Mouse (Mus musculus): Measurements from ENCODE around the gene Ceacam16. TPM values are rescaled to one million over a fixed set of nuclear protein-coding genes. Genes with fewer than 3 reads are reported as not detected.

Gene Ceacam16
- not detected in 2 replicates for polyA plus RNA-seq (2015; fragmentation: Nextera tagmentation; extraction: Ambion mirVana)

DNA sequence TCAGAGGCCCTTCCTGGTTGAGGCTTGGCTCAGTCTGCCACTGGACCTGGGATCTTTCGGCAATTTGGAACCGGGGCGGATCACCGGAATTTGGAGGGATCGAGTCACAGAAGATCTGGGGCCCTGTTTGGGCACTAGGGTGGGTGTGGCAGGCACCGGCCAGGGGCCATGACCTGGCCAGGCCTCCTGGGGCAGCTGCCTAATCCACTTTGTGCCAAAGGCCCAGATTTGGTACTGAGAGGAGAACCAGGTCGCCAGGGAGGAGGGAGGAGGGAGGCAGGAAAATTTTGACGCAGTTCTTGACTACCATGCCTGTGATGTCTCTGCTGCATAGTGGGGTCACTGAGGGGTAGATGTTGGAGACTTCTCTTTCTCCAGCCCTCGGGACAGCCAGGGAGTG lies at the start of gene Ceacam16:
Gene Ceacam16, minus strand, starts transcription at position 101 of the 400 bp plus-strand sequence.
- H3K9ac ChIP-seq (ENCODE audit: low read length): no peak within 1 kb of the TSS
- ATAC-seq (replicated peaks; ENCODE audit: extremely low read depth, insufficient read depth, low FRiP score): no peak
- H3K27me3 ChIP-seq (ENCODE audit: control insufficient read depth, insufficient read depth, low read length): no peaks in the 10 kb centered on the region
- no peaks in the 10 kb centered on the region for H3K9me3 ChIP-seq (replicated peaks; ENCODE audit: control insufficient read depth, low read length)
- H3K4me1 ChIP-seq (ENCODE audit: control insufficient read depth, insufficient read depth, low read length): no peaks in the 10 kb centered on the region
- no peak within 1 kb of the TSS for H3K4me2 ChIP-seq (ENCODE audit: low read depth, low read length)
- no peaks in the 10 kb centered on the region for H3K36me3 ChIP-seq (ENCODE audit: control insufficient read depth, insufficient read depth)
- 84% methylated on average over 9 of the region's 9 CpGs for WGBS
- H3K27ac ChIP-seq (ENCODE audit: low read length): no peak within 1 kb of the TSS
- no peak within 1 kb of the TSS for H3K4me3 ChIP-seq (ENCODE audit: low read length)

DNA sequence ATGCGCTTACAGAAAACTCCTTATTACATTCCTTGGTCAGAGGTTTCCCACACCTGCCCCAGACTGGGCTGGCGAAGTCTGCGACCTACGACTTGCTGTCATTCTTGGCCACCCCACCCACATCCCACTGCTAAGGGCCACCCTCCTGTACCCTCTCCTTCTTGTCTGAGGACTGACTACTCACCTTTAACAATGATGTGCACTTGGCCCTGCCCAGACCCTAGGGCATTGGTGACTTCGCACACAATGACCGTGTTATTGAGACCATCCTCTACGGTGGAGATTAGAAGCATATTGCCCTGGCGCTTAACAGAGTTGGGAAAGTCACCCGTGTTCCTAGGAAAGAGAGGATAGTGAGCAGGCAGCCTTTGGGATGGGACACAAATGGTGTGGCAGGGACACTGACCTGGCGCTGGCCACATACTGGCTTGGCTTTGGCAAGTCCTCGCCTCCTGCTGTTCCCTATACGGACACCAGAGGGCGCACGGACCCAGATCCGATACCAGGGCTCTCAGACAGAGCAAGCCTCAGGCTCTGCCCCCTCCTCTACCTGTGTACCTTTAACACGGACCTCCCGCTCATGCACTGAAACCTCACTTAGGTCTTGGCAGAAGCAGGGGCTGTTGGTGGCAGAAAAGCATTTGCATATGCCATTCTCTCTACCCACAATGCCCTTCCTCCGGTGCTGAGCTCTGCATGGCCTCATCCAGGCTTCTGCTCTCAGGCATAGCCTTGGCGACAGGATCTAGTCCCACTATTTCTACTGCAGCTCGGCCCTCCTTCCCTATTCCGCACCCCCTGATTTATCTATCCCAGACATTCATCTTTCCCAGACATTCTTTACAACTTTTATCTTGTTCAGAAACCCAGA lies 49.6 kb upstream of the Ceacam16 start:
- Histone ChIP-seq H3K4me3 (ENCODE audit: low read length) (no peak overlapping the region), H3K27ac (ENCODE audit: low read length) (no peak overlapping the region), H3K4me2 (ENCODE audit: low read depth, low read length) (no peak overlapping the region), H3K27me3 (ENCODE audit: control insufficient read depth, insufficient read depth, low read length) (no peaks in the 10 kb centered on the region), H3K9me3 (replicated peaks; ENCODE audit: control insufficient read depth, low read length) (no peaks in the 10 kb centered on the region), H3K36me3 (ENCODE audit: control insufficient read depth, insufficient read depth) (peaks cover 47% of the 10 kb centered on the region), H3K9ac (ENCODE audit: low read length) (no peak overlapping the region), H3K4me1 (ENCODE audit: control insufficient read depth, insufficient read depth, low read length) (no peaks in the 10 kb centered on the region)
- WGBS: 50% methylated on average over 21 of the region's 21 CpGs
- ATAC-seq (replicated peaks; ENCODE audit: extremely low read depth, insufficient read depth, low FRiP score): peak; percentile 39; the same call in 1 of the 2 replicates

DNA sequence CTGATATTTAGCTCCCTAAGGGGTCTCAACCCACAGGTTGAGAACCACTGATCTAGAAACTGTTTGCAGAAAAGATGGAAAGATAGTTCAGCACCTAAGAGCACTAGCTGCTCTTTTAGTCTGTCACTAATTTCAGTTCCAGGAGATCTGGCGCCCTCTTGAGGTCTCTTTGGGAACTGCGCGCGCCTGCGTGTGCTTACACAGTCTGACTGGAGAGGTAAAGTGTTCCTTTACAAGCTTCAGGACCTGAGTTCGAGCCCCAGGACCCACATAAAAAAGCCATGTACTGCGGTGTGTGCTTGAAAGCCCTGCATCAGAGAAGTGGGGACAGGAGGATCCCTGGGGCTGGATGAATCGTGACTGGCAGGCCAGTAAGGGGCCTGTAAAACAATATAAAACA lies 28.8 kb upstream of the Ceacam16 start:
- Histone ChIP-seq H3K4me3 (ENCODE audit: low read length) (no peak overlapping the region), H3K9me3 (replicated peaks; ENCODE audit: control insufficient read depth, low read length) (no peaks in the 10 kb centered on the region), H3K27ac (ENCODE audit: low read length) (no peak overlapping the region), H3K4me1 (ENCODE audit: control insufficient read depth, insufficient read depth, low read length) (no peaks in the 10 kb centered on the region), H3K4me2 (ENCODE audit: low read depth, low read length) (no peak overlapping the region), H3K36me3 (ENCODE audit: control insufficient read depth, insufficient read depth) (no peaks in the 10 kb centered on the region), H3K27me3 (ENCODE audit: control insufficient read depth, insufficient read depth, low read length) (no peaks in the 10 kb centered on the region), H3K9ac (ENCODE audit: low read length) (no peak overlapping the region)
- ATAC-seq (replicated peaks; ENCODE audit: extremely low read depth, insufficient read depth, low FRiP score): no peak
- WGBS: 45% methylated on average over 8 of the region's 8 CpGs

DNA sequence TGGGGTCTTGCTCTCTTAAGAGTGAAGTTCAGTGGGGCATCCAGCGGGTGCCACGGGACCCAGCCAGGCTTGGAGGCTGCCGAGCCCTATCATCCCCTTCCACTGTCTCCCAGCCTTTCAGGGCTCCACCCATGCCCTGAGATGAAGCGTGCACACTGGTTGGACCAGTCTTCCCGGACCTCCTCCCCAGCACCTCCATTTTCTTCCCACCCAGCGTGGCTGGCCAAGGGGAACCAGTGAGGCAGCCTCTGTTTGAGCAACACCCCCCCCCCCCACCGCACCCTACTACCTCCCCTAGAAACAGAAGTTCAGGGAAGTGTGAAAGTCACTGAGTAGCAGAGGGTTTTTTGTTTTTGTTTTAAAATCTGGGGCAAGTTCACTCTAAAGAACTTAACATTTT lies 26.8 kb upstream of the Ceacam16 start, which contains the start of gene Ceacam19:
Gene Ceacam19, minus strand, starts transcription at position 117 of the 400 bp plus-strand sequence.
- WGBS: 67% methylated on average over 7 of the region's 7 CpGs

DNA sequence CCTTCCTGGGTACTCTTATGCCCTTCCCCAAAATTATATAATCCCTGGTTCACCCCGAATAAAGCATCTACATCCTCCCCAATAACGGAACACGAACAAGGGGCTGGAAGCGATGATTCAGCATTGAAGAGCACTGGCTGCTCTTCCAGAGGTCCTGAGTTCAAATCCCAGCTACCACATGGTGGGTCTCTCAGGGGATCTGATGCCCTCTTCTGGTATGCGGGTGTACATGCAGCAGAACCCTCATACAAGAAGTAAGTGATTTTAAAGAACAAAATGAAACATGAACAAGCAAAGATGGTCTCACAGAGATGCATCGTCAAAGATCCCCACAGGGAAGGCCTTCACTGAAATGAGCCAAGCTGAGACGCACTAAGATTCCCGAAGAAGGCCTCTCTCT lies 19.7 kb upstream of the Ceacam16 start:
- Histone ChIP-seq H3K27me3 (ENCODE audit: control insufficient read depth, insufficient read depth, low read length) (no peaks in the 10 kb centered on the region), H3K27ac (ENCODE audit: low read length) (no peak overlapping the region), H3K9ac (ENCODE audit: low read length) (no peak overlapping the region), H3K36me3 (ENCODE audit: control insufficient read depth, insufficient read depth) (no peaks in the 10 kb centered on the region), H3K4me3 (ENCODE audit: low read length) (no peak overlapping the region), H3K9me3 (replicated peaks; ENCODE audit: control insufficient read depth, low read length) (no peaks in the 10 kb centered on the region), H3K4me2 (ENCODE audit: low read depth, low read length) (no peak overlapping the region), H3K4me1 (ENCODE audit: control insufficient read depth, insufficient read depth, low read length) (no peaks in the 10 kb centered on the region)
- ATAC-seq (replicated peaks; ENCODE audit: extremely low read depth, insufficient read depth, low FRiP score): no peak
- 76% methylated on average over 8 of the region's 8 CpGs for WGBS

More for the DNA sequence above, 26.8 kb upstream of the Ceacam16 start, which contains the start of gene Ceacam19:
- Histone ChIP-seq H3K4me2 (ENCODE audit: low read depth, low read length) (no peak within 1 kb of the TSS), H3K27ac (ENCODE audit: low read length) (no peak within 1 kb of the TSS), H3K27me3 (ENCODE audit: control insufficient read depth, insufficient read depth, low read length) (no peaks in the 10 kb centered on the region), H3K9ac (ENCODE audit: low read length) (no peak within 1 kb of the TSS), H3K4me1 (ENCODE audit: control insufficient read depth, insufficient read depth, low read length) (no peaks in the 10 kb centered on the region), H3K36me3 (ENCODE audit: control insufficient read depth, insufficient read depth) (no peaks in the 10 kb centered on the region), H3K9me3 (replicated peaks; ENCODE audit: control insufficient read depth, low read length) (no peaks in the 10 kb centered on the region), H3K4me3 (ENCODE audit: low read length) (no peak within 1 kb of the TSS)
- ATAC-seq (replicated peaks; ENCODE audit: extremely low read depth, insufficient read depth, low FRiP score): no peak

DNA sequence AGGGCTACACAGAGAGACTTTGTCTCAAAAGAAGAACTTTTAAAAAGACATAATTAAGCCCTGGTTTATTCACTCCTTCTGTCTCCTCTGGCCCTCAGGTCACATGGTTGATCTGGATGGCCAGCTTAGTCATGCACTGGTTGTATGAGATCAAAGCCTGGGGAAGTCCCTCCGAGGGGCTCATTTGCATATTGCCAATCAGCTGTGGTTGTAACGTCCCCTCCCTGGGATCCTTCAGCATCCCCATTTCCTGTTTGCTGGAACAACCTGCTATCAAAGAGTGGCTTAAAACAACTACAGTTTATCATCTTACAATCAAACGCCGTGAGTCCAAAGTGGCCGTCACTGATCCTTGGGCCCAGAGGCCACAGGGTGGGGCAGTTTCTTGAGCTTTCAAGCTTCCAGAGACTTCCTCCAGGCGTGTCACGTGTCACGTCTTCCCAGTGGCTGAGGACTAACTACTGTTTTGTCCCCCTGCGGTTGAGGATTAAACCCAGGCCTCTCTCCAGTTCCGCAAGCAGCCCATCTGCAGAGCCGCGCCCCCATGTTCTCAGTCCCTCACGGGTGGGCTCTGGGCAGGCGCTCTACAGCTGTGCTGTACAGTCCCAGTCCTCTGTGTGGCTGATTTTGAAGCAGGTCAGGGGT lies 15.8 kb upstream of the Ceacam16 start:
- H3K27me3 ChIP-seq (ENCODE audit: control insufficient read depth, insufficient read depth, low read length): no peaks in the 10 kb centered on the region
- H3K4me2 ChIP-seq (ENCODE audit: low read depth, low read length): no peak overlapping the region
- no peak overlapping the region for H3K27ac ChIP-seq (ENCODE audit: low read length)
- H3K9me3 ChIP-seq (replicated peaks; ENCODE audit: control insufficient read depth, low read length): no peaks in the 10 kb centered on the region
- no peak overlapping the region for H3K4me3 ChIP-seq (ENCODE audit: low read length)
- no peaks in the 10 kb centered on the region for H3K4me1 ChIP-seq (ENCODE audit: control insufficient read depth, insufficient read depth, low read length)
- WGBS: 46% methylated on average over 14 of the region's 14 CpGs
- no peak overlapping the region for H3K9ac ChIP-seq (ENCODE audit: low read length)
- no peaks in the 10 kb centered on the region for H3K36me3 ChIP-seq (ENCODE audit: control insufficient read depth, insufficient read depth)
- 0 out of 2 replicates have a peak, but pooled peaks have one; percentile 7 for ATAC-seq (replicated peaks; ENCODE audit: extremely low read depth, insufficient read depth, low FRiP score)

DNA sequence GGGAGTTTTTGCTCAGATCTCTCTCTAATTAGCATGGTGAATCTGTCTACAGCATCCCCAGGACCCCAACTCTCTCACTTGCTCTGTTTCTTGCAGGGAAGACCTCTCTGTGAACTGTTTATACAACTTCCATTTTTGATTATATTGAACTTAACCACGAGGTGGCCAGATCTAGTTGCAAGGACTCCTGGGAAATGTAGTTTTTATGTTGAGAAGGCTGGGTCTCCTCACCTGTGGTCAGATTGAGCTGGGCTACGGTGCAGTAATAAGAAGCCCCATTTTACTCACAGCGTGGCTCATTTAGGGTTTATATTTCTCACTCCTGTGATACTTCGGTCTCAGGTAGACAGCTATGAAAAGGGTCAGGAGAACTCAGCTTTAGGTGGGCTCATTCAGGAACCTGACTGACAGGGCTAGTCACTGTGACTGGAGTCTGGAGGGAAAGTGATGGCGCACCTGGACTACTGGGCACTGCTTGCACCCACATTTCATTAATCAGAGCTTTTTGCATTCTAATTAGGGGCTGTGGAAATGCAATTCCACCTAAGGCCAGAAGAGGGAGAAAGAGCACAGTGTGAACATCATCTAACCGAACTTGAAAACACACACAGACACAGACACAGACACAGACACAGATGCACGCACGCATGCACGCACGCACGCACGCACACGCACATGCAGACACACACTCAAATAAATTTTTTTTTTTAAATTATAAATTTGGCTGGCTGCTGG lies 15.0 kb upstream of the Ceacam16 start:
- no peak overlapping the region for H3K9ac ChIP-seq (ENCODE audit: low read length)
- H3K4me1 ChIP-seq (ENCODE audit: control insufficient read depth, insufficient read depth, low read length): 0 out of 2 replicates have a peak, but pooled peaks cover 2% of the 10 kb centered on the region
- H3K4me2 ChIP-seq (ENCODE audit: low read depth, low read length): no peak overlapping the region
- no peaks in the 10 kb centered on the region for H3K27me3 ChIP-seq (ENCODE audit: control insufficient read depth, insufficient read depth, low read length)
- no peak overlapping the region for H3K27ac ChIP-seq (ENCODE audit: low read length)
- 37% methylated on average over 13 of the region's 13 CpGs for WGBS
- 0 out of 2 replicates have a peak, but pooled peaks have one; percentile 5 for ATAC-seq (replicated peaks; ENCODE audit: extremely low read depth, insufficient read depth, low FRiP score)
- H3K9me3 ChIP-seq (replicated peaks; ENCODE audit: control insufficient read depth, low read length): no peaks in the 10 kb centered on the region
- no peak overlapping the region for H3K4me3 ChIP-seq (ENCODE audit: low read length)
- no peaks in the 10 kb centered on the region for H3K36me3 ChIP-seq (ENCODE audit: control insufficient read depth, insufficient read depth)

DNA sequence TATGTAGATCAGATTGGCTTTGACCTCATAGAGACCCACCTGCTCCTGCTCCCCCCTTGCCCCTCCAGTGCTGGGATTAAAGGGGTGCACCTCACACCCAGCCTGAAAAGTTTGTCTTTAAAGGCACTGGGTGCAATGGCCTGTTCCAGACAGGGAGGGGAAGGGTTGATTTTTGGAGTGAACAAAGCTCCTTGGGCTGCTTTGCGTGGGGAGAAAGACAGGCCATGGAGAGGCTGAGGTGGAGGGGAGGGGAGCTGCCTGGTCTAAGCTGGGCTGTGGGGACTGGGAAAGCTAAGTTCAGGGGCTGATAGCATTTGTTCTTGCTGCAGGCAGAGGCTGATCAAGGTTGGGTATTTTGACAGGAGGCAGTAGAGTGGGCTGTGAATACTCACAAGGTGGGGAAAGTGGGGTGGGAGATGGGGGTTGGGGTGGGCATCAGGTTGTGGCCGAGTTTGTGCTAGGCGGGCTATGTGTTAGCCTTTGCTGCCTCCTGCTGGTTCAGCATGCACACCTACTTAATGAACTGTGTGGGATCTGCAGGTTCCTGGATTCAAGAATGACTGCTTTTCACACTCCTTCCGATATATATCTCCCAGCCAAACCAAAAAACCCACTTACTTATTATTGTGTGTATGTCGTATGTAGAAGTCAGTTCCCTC lies 11.0 kb upstream of the Ceacam16 start:
- H3K4me1 ChIP-seq (ENCODE audit: control insufficient read depth, insufficient read depth, low read length): 0 out of 2 replicates have a peak, but pooled peaks cover 2% of the 10 kb centered on the region
- no peak overlapping the region for H3K4me2 ChIP-seq (ENCODE audit: low read depth, low read length)
- no peaks in the 10 kb centered on the region for H3K36me3 ChIP-seq (ENCODE audit: control insufficient read depth, insufficient read depth)
- no peaks in the 10 kb centered on the region for H3K27me3 ChIP-seq (ENCODE audit: control insufficient read depth, insufficient read depth, low read length)
- no peak overlapping the region for H3K9ac ChIP-seq (ENCODE audit: low read length)
- H3K27ac ChIP-seq (ENCODE audit: low read length): no peak overlapping the region
- H3K9me3 ChIP-seq (replicated peaks; ENCODE audit: control insufficient read depth, low read length): no peaks in the 10 kb centered on the region
- no peak for ATAC-seq (replicated peaks; ENCODE audit: extremely low read depth, insufficient read depth, low FRiP score)
- no peak overlapping the region for H3K4me3 ChIP-seq (ENCODE audit: low read length)
- WGBS: 30% methylated on average over 5 of the region's 5 CpGs

Data from heart, embryonic 16.5 days (tissue).